Mouse (Mus musculus) layer of hippocampus, adult 9-10 months (tissue): ENCODE measurements at regions not wholly inside any gene's neighbourhood (a gene's known extent, or its start where the extent isn't known, plus 50 kb on each side); places are given as distances from the start of the nearest gene placed in this dataset.
"Not testable (repeated sequence)": the region's sequence is repeated elsewhere in the genome, so short reads cannot be mapped to it uniquely, and the experiment has no call there.

ENCODE experiments used
- DNase-seq: peaks from one replicate; pipeline ENCODE4 v3.0.0; 2022; ENCODE audit warnings: low spot score

DNA sequence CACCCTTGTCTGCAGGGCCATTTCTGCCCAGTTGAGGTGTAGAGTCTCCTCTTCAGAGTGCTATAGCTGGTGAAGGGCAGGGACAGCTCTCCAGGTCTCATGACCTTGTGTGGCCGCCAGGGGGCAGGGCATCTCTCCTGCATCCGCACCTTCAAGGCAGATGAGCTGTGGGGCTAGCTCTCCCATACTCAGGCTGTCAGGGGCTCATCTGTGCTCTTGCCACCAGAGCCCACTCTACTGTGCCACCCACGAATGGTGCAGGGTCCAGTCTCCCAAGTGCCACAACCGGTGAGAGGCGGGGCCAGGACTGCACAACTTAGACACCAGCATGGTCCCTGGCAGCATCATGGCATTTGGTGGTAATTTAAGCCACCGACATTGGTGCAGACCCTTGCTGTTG lies 111.3 kb downstream of the Syt10 start:
- no peak for DNase-seq

DNA sequence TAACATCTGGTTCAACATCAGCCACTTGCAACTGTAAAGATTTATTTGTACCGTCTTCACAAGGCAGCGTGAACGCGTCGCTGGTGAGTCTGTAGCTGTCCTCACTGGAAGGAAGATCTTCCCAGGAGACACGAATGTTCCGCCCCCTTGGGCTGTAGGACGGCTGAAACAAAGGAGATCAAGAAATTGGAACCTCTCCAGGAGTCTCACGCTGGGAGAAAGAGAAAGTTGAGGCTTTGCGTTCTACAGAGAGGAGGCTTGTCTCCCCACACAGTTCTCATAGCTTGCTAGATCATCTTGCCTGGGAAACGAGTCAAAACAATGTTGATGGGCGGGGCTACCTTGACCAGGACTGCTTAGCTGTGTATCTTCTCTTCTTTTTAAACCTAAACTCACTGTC lies 117.3 kb downstream of the Syt10 start:
- no peak for DNase-seq

DNA sequence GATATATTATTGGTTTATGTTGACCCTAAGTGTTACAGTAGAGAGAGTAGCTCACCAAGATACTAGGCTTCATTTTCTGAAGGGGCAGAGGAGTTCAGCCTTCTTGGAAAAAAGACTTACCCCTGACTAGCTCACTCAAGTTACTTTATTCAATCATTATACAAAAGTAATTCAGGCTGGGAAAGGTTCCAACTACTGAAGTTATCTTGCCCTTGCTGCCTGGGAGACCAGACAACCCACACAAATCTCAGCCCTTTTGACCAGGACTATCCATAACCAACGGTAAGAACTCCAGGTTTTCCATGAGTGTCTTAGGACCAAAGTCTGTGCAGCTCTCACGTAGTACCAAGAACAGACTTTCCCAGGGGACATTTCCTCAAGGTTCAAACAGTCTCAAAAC lies 105.5 kb upstream of the Rabl2 start:
- no peak for DNase-seq

DNA sequence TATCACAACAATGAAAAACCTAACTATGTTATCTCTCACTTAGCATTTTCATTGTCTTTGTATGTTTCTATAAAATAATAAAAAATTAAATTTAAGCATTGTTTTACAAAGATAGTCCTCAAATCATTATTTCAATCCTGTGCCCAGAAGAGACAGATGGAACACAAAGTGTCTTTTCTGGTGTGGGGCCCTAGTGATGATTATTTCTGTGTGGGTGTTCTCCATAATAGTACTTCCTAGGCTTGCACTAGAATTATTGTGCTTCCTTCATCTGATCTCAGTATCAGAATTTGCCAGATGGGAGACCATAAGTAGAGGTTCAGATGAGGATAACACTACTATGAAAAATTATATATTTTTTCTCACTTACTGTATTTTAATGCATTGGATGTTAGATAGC lies 84.6 kb upstream of the Rabl2 start:
- peak; percentile 47 for DNase-seq

DNA sequence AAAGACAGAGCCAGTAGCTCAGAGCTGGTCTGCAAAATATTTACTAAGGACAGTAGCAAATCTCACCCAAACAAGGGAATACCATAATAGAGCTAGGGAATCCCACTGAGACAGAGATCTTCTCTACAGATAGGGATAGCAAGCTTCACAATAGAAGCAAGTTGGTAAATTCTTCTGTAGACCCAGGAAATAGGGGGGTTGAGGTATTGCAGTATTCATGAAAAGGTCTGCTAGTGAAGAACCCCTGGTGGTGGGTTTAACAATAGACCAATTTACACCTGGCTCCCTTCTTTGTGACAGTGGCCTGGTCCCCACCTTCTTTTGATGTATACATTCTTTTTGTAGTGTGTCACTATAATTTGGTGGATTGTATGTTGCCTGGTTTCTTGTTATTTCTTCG lies 64.8 kb upstream of the Rabl2 start:
- DNase-seq: not testable (repeated sequence)
